Mouse (Mus musculus): ENCODE results near the gene Itpkb. TPM values are rescaled to one million over a fixed set of nuclear protein-coding genes. Genes with fewer than 3 reads are reported as not detected.
A peak's percentile ranks its signal among the peaks of the same experiment; 100 is the strongest.
"Not testable (repeated sequence)": the region's sequence is repeated elsewhere in the genome, so short reads cannot be mapped to it uniquely, and the experiment has no call there.

The Itpkb gene
- total and polyA plus RNA-seq, 3 experiments: 3.4 to 9.2 TPM; not detected in 1

- Histone ChIP-seq H3K79me2 (ENCODE audit: control insufficient read depth, insufficient read depth, low read length, poor library complexity) (no peaks in the 10 kb centered on the region; the same call in 1 of the 2 replicates), H3K27me3 (ENCODE audit: control insufficient read depth in 1 of 2, insufficient read depth in 2 of 2, low read length in 2 of 2) (no peaks in the 10 kb centered on the region), H3K4me3 (ENCODE audit: control insufficient read depth in 1 of 2, insufficient read depth in 1 of 2, low read depth in 2 of 2, low read length in 2 of 2) (no peak overlapping the region), H3K9me3 (replicated peaks; ENCODE audit: insufficient read depth, low read length) (no peaks in the 10 kb centered on the region), H3K27ac (ENCODE audit: control insufficient read depth, low read depth, low read length) (peak overlapping the region; percentile 49), H3K9ac (ENCODE audit: control insufficient read depth, low read depth, low read length, poor library complexity, severe bottlenecking) (no peak overlapping the region), H3K36me3 (ENCODE audit: control insufficient read depth in 1 of 2, insufficient read depth in 2 of 2, low read length in 2 of 2) (peaks cover 0 to 31% of the 10 kb centered on the region in 2 experiments; a peak in 2 of 4 replicates), H3K4me1 (ENCODE audit: control insufficient read depth in 1 of 2, insufficient read depth in 2 of 2, low read length in 2 of 2) (peaks cover 0 to 42% of the 10 kb centered on the region in 2 experiments)
- no peak for DNase-seq (ENCODE audit: low read depth, low spot score)
- TF ChIP-seq ZMIZ1 (IDR thresholded peaks at IDR 0.05; ENCODE audit: low read depth, low read length): no peak
- no peak for TF ChIP-seq USF1 (IDR thresholded peaks at IDR 0.05; ENCODE audit: low read depth, low read length)
- TF ChIP-seq ZKSCAN1 (IDR thresholded peaks at IDR 0.05; ENCODE audit: low read depth, low read length): no peak
- no peak for TF ChIP-seq MAFK (IDR thresholded peaks at IDR 0.05; ENCODE audit: borderline replicate concordance, low read depth, low read length)
- no peak for TF ChIP-seq TCF12 (IDR thresholded peaks at IDR 0.05; ENCODE audit: low read depth, low read length)
- TF ChIP-seq JUND (IDR thresholded peaks at IDR 0.05; ENCODE audit: low read depth, low read length): no peak
- TF ChIP-seq POLR2A (IDR thresholded peaks at IDR 0.05; ENCODE audit: control insufficient read depth in 1 of 2, insufficient read depth in 1 of 2, low read depth in 1 of 2, low read length in 2 of 2, poor library complexity in 1 of 2): no peak
- TF ChIP-seq POLR2AphosphoS5 (IDR thresholded peaks at IDR 0.05; ENCODE audit: borderline replicate concordance, low read depth, low read length): no peak
- no peak for TF ChIP-seq MYB (IDR thresholded peaks at IDR 0.05; ENCODE audit: low read depth, low read length)
These were observed 58.2 kb downstream of the Itpkb start for GRCm38 (mm10) chr1:180388481-180388880.

- Histone ChIP-seq H3K4me1 (ENCODE audit: control insufficient read depth in 1 of 2, insufficient read depth in 2 of 2, low read length in 2 of 2) (peaks cover 0 to 43% of the 10 kb centered on the region in 2 experiments), H3K36me3 (ENCODE audit: control insufficient read depth in 1 of 2, insufficient read depth in 2 of 2, low read length in 2 of 2) (peaks cover 0 to 33% of the 10 kb centered on the region in 2 experiments; a peak in 2 of 4 replicates)
- not testable (repeated sequence) for H3K27ac ChIP-seq (ENCODE audit: control insufficient read depth, low read depth, low read length); H3K79me2 ChIP-seq (ENCODE audit: control insufficient read depth, insufficient read depth, low read length, poor library complexity); H3K9ac ChIP-seq (ENCODE audit: control insufficient read depth, low read depth, low read length, poor library complexity, severe bottlenecking); H3K4me3 ChIP-seq (ENCODE audit: control insufficient read depth in 1 of 2, insufficient read depth in 1 of 2, low read depth in 2 of 2, low read length in 2 of 2); DNase-seq (ENCODE audit: low read depth, low spot score); H3K9me3 ChIP-seq (replicated peaks; ENCODE audit: insufficient read depth, low read length); H3K27me3 ChIP-seq (ENCODE audit: control insufficient read depth in 1 of 2, insufficient read depth in 2 of 2, low read length in 2 of 2)
These were observed 59.0 kb downstream of the Itpkb start for GRCm38 (mm10) chr1:180389213-180389760.

- TF ChIP-seq USF1 (IDR thresholded peaks at IDR 0.05; ENCODE audit: low read depth, low read length): no peak
- TF ChIP-seq ZNF384 (IDR thresholded peaks at IDR 0.05; ENCODE audit: low read depth, low read length): no peak
- no peak for TF ChIP-seq GATA1 (IDR thresholded peaks at IDR 0.05; ENCODE audit: low read depth, low read length)
- no peak for TF ChIP-seq HCFC1 (IDR thresholded peaks at IDR 0.05; ENCODE audit: low read depth, low read length)
- TF ChIP-seq POLR2AphosphoS2 (IDR thresholded peaks at IDR 0.05; ENCODE audit: low read length): no peak
- no peak for TF ChIP-seq CHD2 (IDR thresholded peaks at IDR 0.05; ENCODE audit: low read length)
- no peak for TF ChIP-seq JUND (IDR thresholded peaks at IDR 0.05; ENCODE audit: low read depth, low read length)
- TF ChIP-seq POLR2A (IDR thresholded peaks at IDR 0.05; ENCODE audit: control insufficient read depth in 1 of 2, insufficient read depth in 1 of 2, low read depth in 1 of 2, low read length in 2 of 2, poor library complexity in 1 of 2): no peak
- no peak for TF ChIP-seq SMC3 (IDR thresholded peaks at IDR 0.05; ENCODE audit: low read depth, low read length)
- TF ChIP-seq NRF1 (IDR thresholded peaks at IDR 0.05; ENCODE audit: insufficient read depth, low read depth, low read length, poor library complexity, severe bottlenecking): no peak
- no peak for TF ChIP-seq MAX (IDR thresholded peaks at IDR 0.05; ENCODE audit: low read length)
- TF ChIP-seq ZMIZ1 (IDR thresholded peaks at IDR 0.05; ENCODE audit: low read depth, low read length): no peak
- TF ChIP-seq KAT2A (conservative IDR thresholded peaks at IDR 0.05; ENCODE audit: low read depth, low read length): no peak
- no peak for TF ChIP-seq RAD21 (IDR thresholded peaks at IDR 0.05; ENCODE audit: low read depth, low read length)
- no peak for TF ChIP-seq TAL1 (IDR thresholded peaks at IDR 0.05; ENCODE audit: low read length)
- no peak for TF ChIP-seq SIN3A (IDR thresholded peaks at IDR 0.05; ENCODE audit: low read length)
- TF ChIP-seq BHLHE40 (IDR thresholded peaks at IDR 0.05; ENCODE audit: borderline replicate concordance, low read depth, low read length): no peak
- no peak overlapping the region for H3K9ac ChIP-seq (ENCODE audit: control insufficient read depth, low read depth, low read length, poor library complexity, severe bottlenecking)
- H3K27me3 ChIP-seq (ENCODE audit: control insufficient read depth in 1 of 2, insufficient read depth in 2 of 2, low read length in 2 of 2): no peaks in the 10 kb centered on the region
- H3K79me2 ChIP-seq (ENCODE audit: control insufficient read depth, insufficient read depth, low read length, poor library complexity): no peaks in the 10 kb centered on the region; the same call in 1 of the 2 replicates
- H3K4me1 ChIP-seq (ENCODE audit: control insufficient read depth in 1 of 2, insufficient read depth in 2 of 2, low read length in 2 of 2): peaks cover 0 to 43% of the 10 kb centered on the region in 2 experiments
- H3K36me3 ChIP-seq (ENCODE audit: control insufficient read depth in 1 of 2, insufficient read depth in 2 of 2, low read length in 2 of 2): peaks cover 0 to 33% of the 10 kb centered on the region in 2 experiments; a peak in 2 of 4 replicates
- no peak for DNase-seq (ENCODE audit: low read depth, low spot score)
- H3K4me3 ChIP-seq (ENCODE audit: control insufficient read depth in 1 of 2, insufficient read depth in 1 of 2, low read depth in 2 of 2, low read length in 2 of 2): no peak overlapping the region
- H3K9me3 ChIP-seq (replicated peaks; ENCODE audit: insufficient read depth, low read length): no peaks in the 10 kb centered on the region
- H3K27ac ChIP-seq (ENCODE audit: control insufficient read depth, low read depth, low read length): no peak overlapping the region
These were observed 60.0 kb downstream of the Itpkb start for GRCm38 (mm10) chr1:180390321-180390731.

Data from MEL (cell line).